Mouse (Mus musculus): Measurements from ENCODE around the gene Kif2c. TPM values are rescaled to one million over a fixed set of nuclear protein-coding genes. Genes with fewer than 3 reads are reported as not detected.

The Kif2c gene
- total RNA-seq, 2 experiments from 2014 or later = 13.2 to 16.7 TPM

GRCm38 (mm10) chr4:117189856-117190543 is 7.6 kb upstream of the Kif2c start:
- ATAC-seq (replicated peaks; ENCODE audit: low FRiP score, poor library complexity, severe bottlenecking) = peak; percentile 79

- peak; percentile 90 for ATAC-seq (replicated peaks; ENCODE audit: low FRiP score, poor library complexity, severe bottlenecking)
Measured at GRCm38 (mm10) chr4:117189382-117189855, 7.0 kb upstream of the Kif2c start.

- ATAC-seq (replicated peaks; ENCODE audit: low FRiP score, poor library complexity, severe bottlenecking) = no peak
Measured at GRCm38 (mm10) chr4:117188969-117189368, 6.5 kb upstream of the Kif2c start.

GRCm38 (mm10) chr4:117182759-117183096 is 289 bp upstream of the Kif2c start:
- 0 out of 2 replicates have a peak, but pooled peaks have one; percentile 26 for ATAC-seq (replicated peaks; ENCODE audit: low FRiP score, poor library complexity, severe bottlenecking)

GRCm38 (mm10) chr4:117169936-117170335 is 12.5 kb downstream of the Kif2c start:
- no peak for ATAC-seq (replicated peaks; ENCODE audit: low FRiP score, poor library complexity, severe bottlenecking)

- ATAC-seq (replicated peaks; ENCODE audit: low FRiP score, poor library complexity, severe bottlenecking) = no peak
Measured at GRCm38 (mm10) chr4:117161183-117161582, 21.3 kb downstream of the Kif2c start.

- no peak for ATAC-seq (replicated peaks; ENCODE audit: low FRiP score, poor library complexity, severe bottlenecking)
Measured at GRCm38 (mm10) chr4:117159666-117160065, 22.8 kb downstream of the Kif2c start.

GRCm38 (mm10) chr4:117156372-117156771 is 26.1 kb downstream of the Kif2c start:
- ATAC-seq (replicated peaks; ENCODE audit: low FRiP score, poor library complexity, severe bottlenecking) = no peak

GRCm38 (mm10) chr4:117155792-117156355 is 26.6 kb downstream of the Kif2c start, which contains the start of gene Rps8:
Gene Rps8, minus strand, starts transcription at chr4:117156243.
- peak; percentile 94 for ATAC-seq (replicated peaks; ENCODE audit: low FRiP score, poor library complexity, severe bottlenecking)

- ATAC-seq (replicated peaks; ENCODE audit: low FRiP score, poor library complexity, severe bottlenecking) = peak; percentile 25; the same call in 1 of the 2 replicates
Measured at GRCm38 (mm10) chr4:117155020-117155791, 27.2 kb downstream of the Kif2c start.

GRCm38 (mm10) chr4:117152714-117153113 is 29.7 kb downstream of the Kif2c start:
- no peak for ATAC-seq (replicated peaks; ENCODE audit: low FRiP score, poor library complexity, severe bottlenecking)

- ATAC-seq (replicated peaks; ENCODE audit: low FRiP score, poor library complexity, severe bottlenecking) = no peak
Measured at GRCm38 (mm10) chr4:117151416-117151815, 31.0 kb downstream of the Kif2c start.

GRCm38 (mm10) chr4:117150212-117150733 is 32.2 kb downstream of the Kif2c start:
- no peak for ATAC-seq (replicated peaks; ENCODE audit: low FRiP score, poor library complexity, severe bottlenecking)

- no peak for ATAC-seq (replicated peaks; ENCODE audit: low FRiP score, poor library complexity, severe bottlenecking)
Measured at GRCm38 (mm10) chr4:117149291-117150211, 32.9 kb downstream of the Kif2c start.

- no peak for ATAC-seq (replicated peaks; ENCODE audit: low FRiP score, poor library complexity, severe bottlenecking)
Measured at GRCm38 (mm10) chr4:117148815-117149214, 33.6 kb downstream of the Kif2c start.

GRCm38 (mm10) chr4:117148047-117148713 is 34.3 kb downstream of the Kif2c start:
- ATAC-seq (replicated peaks; ENCODE audit: low FRiP score, poor library complexity, severe bottlenecking) = no peak

GRCm38 (mm10) chr4:117146176-117146575 is 36.3 kb downstream of the Kif2c start:
- peak; percentile 79 for ATAC-seq (replicated peaks; ENCODE audit: low FRiP score, poor library complexity, severe bottlenecking)

GRCm38 (mm10) chr4:117145248-117145647 is 37.2 kb downstream of the Kif2c start:
- ATAC-seq (replicated peaks; ENCODE audit: low FRiP score, poor library complexity, severe bottlenecking) = no peak

GRCm38 (mm10) chr4:117143023-117143422 is 39.4 kb downstream of the Kif2c start:
- no peak for ATAC-seq (replicated peaks; ENCODE audit: low FRiP score, poor library complexity, severe bottlenecking)
